Mouse (Mus musculus): ENCODE measurements around the gene Midn. TPM values are rescaled to one million over a fixed set of nuclear protein-coding genes. Genes with fewer than 3 reads are reported as not detected.

Gene Midn
- polyA plus RNA-seq, 1 experiment from 2014 or later, result 32.6 TPM

DNA sequence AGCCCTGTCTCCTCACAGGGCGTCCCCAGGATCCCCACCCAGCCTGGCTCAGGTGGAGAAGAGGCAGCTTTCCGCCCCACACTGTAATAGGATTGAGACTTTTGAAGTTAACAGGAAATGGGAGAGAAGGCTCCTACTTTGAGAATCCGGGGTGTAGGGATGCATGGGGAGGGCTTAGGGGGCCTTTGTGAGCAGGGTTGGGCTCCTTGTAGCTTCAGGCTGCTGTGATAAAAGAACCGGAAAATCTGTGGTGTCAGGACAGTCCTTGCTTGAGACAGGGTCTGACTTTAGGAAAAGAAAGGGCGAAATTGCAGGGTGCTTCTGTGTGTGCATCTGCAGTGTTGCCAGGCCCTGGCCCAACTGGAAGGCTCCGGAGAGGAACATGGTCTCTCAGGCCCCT is 52.4 kb downstream of the Midn start:
- 74% methylated on average over 6 of the region's 6 CpGs for WGBS
- no peak for ATAC-seq (ENCODE audit: insufficient read depth)
- Histone ChIP-seq H3K9me3 (ENCODE audit: low read depth, low read length) (no peaks in the 10 kb centered on the region), H3K36me3 (ENCODE audit: insufficient read depth) (no peaks in the 10 kb centered on the region), H3K4me3 (ENCODE audit: low read depth, low read length) (no peak overlapping the region), H3K9ac (no peak overlapping the region), H3K4me1 (ENCODE audit: insufficient read depth) (no peaks in the 10 kb centered on the region), H3K27ac (ENCODE audit: low read depth) (no peak overlapping the region), H3K4me2 (no peak overlapping the region), H3K27me3 (ENCODE audit: insufficient read depth, low read length) (no peaks in the 10 kb centered on the region)
- DNase-seq, result no peak
- TF ChIP-seq CTCF (IDR thresholded peaks at IDR 0.05; ENCODE audit: low read depth), result no peak

GRCm38 (mm10) chr10:80204055-80204454 is 56.0 kb downstream of the Midn start:
- TF ChIP-seq CTCF (IDR thresholded peaks at IDR 0.05; ENCODE audit: low read depth), result no peak
- no peak overlapping the region for H3K9ac ChIP-seq

DNA sequence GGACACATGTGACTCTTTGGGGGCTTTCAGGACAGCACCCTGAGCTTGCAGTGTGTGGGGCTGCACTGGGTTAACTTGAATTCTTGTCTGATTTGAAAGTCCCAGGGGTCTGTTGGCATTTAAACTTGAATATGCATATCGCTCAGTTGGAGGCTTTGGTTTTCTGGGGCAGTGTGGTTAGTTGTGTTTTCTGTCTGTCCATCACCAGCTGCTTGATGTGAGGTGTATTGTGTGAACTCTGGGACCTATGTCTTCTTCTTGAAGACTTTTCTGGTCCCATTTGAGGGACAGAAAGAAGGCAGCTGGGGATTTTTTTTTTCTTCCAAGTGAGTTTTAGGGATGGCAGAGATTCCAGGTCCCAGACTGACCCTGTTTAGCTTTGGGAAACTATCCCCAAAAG is 59.1 kb downstream of the Midn start:
- DNase-seq, result no peak
- no peaks in the 10 kb centered on the region for H3K27me3 ChIP-seq (ENCODE audit: insufficient read depth, low read length)
- H3K9ac ChIP-seq, result no peak overlapping the region
- no peak for ATAC-seq (ENCODE audit: insufficient read depth)
- H3K4me2 ChIP-seq, result no peak overlapping the region
- no peak overlapping the region for H3K27ac ChIP-seq (ENCODE audit: low read depth)
- no peak overlapping the region for H3K4me3 ChIP-seq (ENCODE audit: low read depth, low read length)
- no peak for TF ChIP-seq CTCF (IDR thresholded peaks at IDR 0.05; ENCODE audit: low read depth)
- WGBS, result 61% methylated on average over 1 of the region's 1 CpGs
- H3K4me1 ChIP-seq (ENCODE audit: insufficient read depth), result no peaks in the 10 kb centered on the region
- H3K9me3 ChIP-seq (ENCODE audit: low read depth, low read length), result no peaks in the 10 kb centered on the region
- H3K36me3 ChIP-seq (ENCODE audit: insufficient read depth), result no peaks in the 10 kb centered on the region

More at GRCm38 (mm10) chr10:80204055-80204454, 56.0 kb downstream of the Midn start:
- Histone ChIP-seq H3K27ac (ENCODE audit: low read depth) (no peak overlapping the region), H3K4me2 (no peak overlapping the region), H3K4me1 (ENCODE audit: insufficient read depth) (no peaks in the 10 kb centered on the region), H3K4me3 (ENCODE audit: low read depth, low read length) (no peak overlapping the region), H3K27me3 (ENCODE audit: insufficient read depth, low read length) (no peaks in the 10 kb centered on the region), H3K9me3 (ENCODE audit: low read depth, low read length) (no peaks in the 10 kb centered on the region), H3K36me3 (ENCODE audit: insufficient read depth) (no peaks in the 10 kb centered on the region)
- ATAC-seq (ENCODE audit: insufficient read depth) (no peak), DNase-seq (no peak)
- WGBS, result 19% methylated on average over 7 of the region's 7 CpGs

DNA sequence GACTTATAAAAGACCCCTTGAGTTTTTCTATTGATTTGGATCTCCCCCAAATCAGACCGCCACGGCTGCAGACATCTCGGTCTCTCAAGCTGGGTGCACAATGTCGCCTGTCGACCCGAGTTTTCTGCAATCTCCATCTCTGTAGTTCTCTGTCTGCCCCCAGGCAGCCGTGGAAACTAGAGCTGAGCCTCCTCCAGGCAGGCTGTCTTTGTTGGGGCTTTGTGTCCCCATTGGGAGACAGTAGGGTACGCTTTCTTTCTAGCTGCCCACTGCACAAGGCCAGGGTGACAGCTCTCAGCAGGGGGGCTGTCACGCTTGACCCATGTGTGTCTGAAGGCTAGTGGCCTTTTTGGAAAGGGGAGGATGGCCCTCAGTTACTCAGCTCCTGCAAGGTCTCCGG is 59.6 kb downstream of the Midn start:
- no peaks in the 10 kb centered on the region for H3K4me1 ChIP-seq (ENCODE audit: insufficient read depth)

More for the DNA sequence above, 59.6 kb downstream of the Midn start:
- no peaks in the 10 kb centered on the region for H3K9me3 ChIP-seq (ENCODE audit: low read depth, low read length)
- TF ChIP-seq CTCF (IDR thresholded peaks at IDR 0.05; ENCODE audit: low read depth), result no peak
- H3K27me3 ChIP-seq (ENCODE audit: insufficient read depth, low read length), result no peaks in the 10 kb centered on the region
- no peaks in the 10 kb centered on the region for H3K36me3 ChIP-seq (ENCODE audit: insufficient read depth)
- DNase-seq, result no peak
- no peak overlapping the region for H3K4me3 ChIP-seq (ENCODE audit: low read depth, low read length)
- no peak overlapping the region for H3K9ac ChIP-seq
- no peak overlapping the region for H3K4me2 ChIP-seq
- WGBS, result 70% methylated on average over 10 of the region's 10 CpGs
- no peak for ATAC-seq (ENCODE audit: insufficient read depth)
- H3K27ac ChIP-seq (ENCODE audit: low read depth), result no peak overlapping the region

Other genes with a start within 250 kb of the Midn start
- gene Med16, start 239.3 kb upstream of the Midn start, polyA plus RNA-seq (2014; fragmentation: Nextera tagmentation; extraction: Ambion mirVana), result 55.5 and 58.7 TPM in 2 replicates
- gene Gm26602, start 237.4 kb upstream of the Midn start, polyA plus RNA-seq (2014; fragmentation: Nextera tagmentation; extraction: Ambion mirVana), result 4.1 TPM in 1 of 2 replicates, not detected in the other
- 0.70 and 1.2 TPM in 2 replicates for gene Kiss1r, start 231.3 kb upstream of the Midn start, polyA plus RNA-seq (2014; fragmentation: Nextera tagmentation; extraction: Ambion mirVana)
- gene R3hdm4, start 227.1 kb upstream of the Midn start, polyA plus RNA-seq (2014; fragmentation: Nextera tagmentation; extraction: Ambion mirVana), result 127 and 132 TPM in 2 replicates
- 5.1 and 5.4 TPM in 2 replicates for gene Arid3a, start 221.2 kb upstream of the Midn start, polyA plus RNA-seq (2014; fragmentation: Nextera tagmentation; extraction: Ambion mirVana)
- 113 and 124 TPM in 2 replicates for gene Wdr18, start 188.1 kb upstream of the Midn start, polyA plus RNA-seq (2014; fragmentation: Nextera tagmentation; extraction: Ambion mirVana)
- gene Grin3b, start 177.6 kb upstream of the Midn start, polyA plus RNA-seq (2014; fragmentation: Nextera tagmentation; extraction: Ambion mirVana), result 0.30 and 0.41 TPM in 2 replicates
- gene Tmem259, start 163.9 kb upstream of the Midn start, polyA plus RNA-seq (2014; fragmentation: Nextera tagmentation; extraction: Ambion mirVana), result 19.3 and 23.4 TPM in 2 replicates
- 354 and 364 TPM in 2 replicates for gene Cnn2, start 159.7 kb upstream of the Midn start, polyA plus RNA-seq (2014; fragmentation: Nextera tagmentation; extraction: Ambion mirVana)
- 3.0 and 3.5 TPM in 2 replicates for gene Abca7, start 151.8 kb upstream of the Midn start, polyA plus RNA-seq (2014; fragmentation: Nextera tagmentation; extraction: Ambion mirVana)
- gene Arhgap45, start 131.6 kb upstream of the Midn start, polyA plus RNA-seq (2014; fragmentation: Nextera tagmentation; extraction: Ambion mirVana), result 11.2 and 13.2 TPM in 2 replicates
- gene Polr2e, start 108.5 kb upstream of the Midn start, polyA plus RNA-seq (2014; fragmentation: Nextera tagmentation; extraction: Ambion mirVana), result 240 and 258 TPM in 2 replicates
- gene Gpx4, start 101.1 kb upstream of the Midn start, polyA plus RNA-seq (2014; fragmentation: Nextera tagmentation; extraction: Ambion mirVana), result 471 and 474 TPM in 2 replicates
- gene Sbno2, start 42.7 kb upstream of the Midn start, polyA plus RNA-seq (2014; fragmentation: Nextera tagmentation; extraction: Ambion mirVana), result 13.9 and 16.3 TPM in 2 replicates
- 28.7 and 29.7 TPM in 2 replicates for gene Stk11, start 32.5 kb upstream of the Midn start, polyA plus RNA-seq (2014; fragmentation: Nextera tagmentation; extraction: Ambion mirVana)
- 493 and 529 TPM in 2 replicates for gene Atp5d, start 9.6 kb upstream of the Midn start, polyA plus RNA-seq (2014; fragmentation: Nextera tagmentation; extraction: Ambion mirVana)
- gene Cbarp, start 7.4 kb upstream of the Midn start, polyA plus RNA-seq (2014; fragmentation: Nextera tagmentation; extraction: Ambion mirVana), result 3.8 and 5.5 TPM in 2 replicates
- 71.8 and 71.9 TPM in 2 replicates for gene Cirbp, start 17.7 kb downstream of the Midn start, polyA plus RNA-seq (2014; fragmentation: Nextera tagmentation; extraction: Ambion mirVana)
- gene 1600002K03Rik, start 24.7 kb downstream of the Midn start, polyA plus RNA-seq (2014; fragmentation: Nextera tagmentation; extraction: Ambion mirVana), result 8.3 and 9.7 TPM in 2 replicates
- gene Efna2, start 31.2 kb downstream of the Midn start, polyA plus RNA-seq (2014; fragmentation: Nextera tagmentation; extraction: Ambion mirVana), result 19.6 and 22.7 TPM in 2 replicates
- 56.8 and 63.4 TPM in 2 replicates for gene Mum1, start 78.2 kb downstream of the Midn start, polyA plus RNA-seq (2014; fragmentation: Nextera tagmentation; extraction: Ambion mirVana)
- 318 and 319 TPM in 2 replicates for gene Ndufs7, start 100.8 kb downstream of the Midn start, polyA plus RNA-seq (2014; fragmentation: Nextera tagmentation; extraction: Ambion mirVana)
- 26.8 and 29.4 TPM in 2 replicates for gene Gamt, start 112.7 kb downstream of the Midn start, polyA plus RNA-seq (2014; fragmentation: Nextera tagmentation; extraction: Ambion mirVana)
- gene Dazap1, start 113.2 kb downstream of the Midn start, polyA plus RNA-seq (2014; fragmentation: Nextera tagmentation; extraction: Ambion mirVana), result 44.9 and 49.3 TPM in 2 replicates
- 1,192 and 1,202 TPM in 2 replicates for gene Rps15, start 144.2 kb downstream of the Midn start, polyA plus RNA-seq (2014; fragmentation: Nextera tagmentation; extraction: Ambion mirVana)
- gene Apc2, start 147.7 kb downstream of the Midn start, polyA plus RNA-seq (2014; fragmentation: Nextera tagmentation; extraction: Ambion mirVana), result 0.62 and 0.96 TPM in 2 replicates
- gene 2310011J03Rik, start 172.3 kb downstream of the Midn start, polyA plus RNA-seq (2014; fragmentation: Nextera tagmentation; extraction: Ambion mirVana), result 41.7 and 41.8 TPM in 2 replicates
- gene Pcsk4, start 181.2 kb downstream of the Midn start, polyA plus RNA-seq (2014; fragmentation: Nextera tagmentation; extraction: Ambion mirVana), result 3.8 and 4.2 TPM in 2 replicates
- 10.5 and 12.2 TPM in 2 replicates for gene Reep6, start 181.7 kb downstream of the Midn start, polyA plus RNA-seq (2014; fragmentation: Nextera tagmentation; extraction: Ambion mirVana)
- gene Adamtsl5, start 200.1 kb downstream of the Midn start, polyA plus RNA-seq (2014; fragmentation: Nextera tagmentation; extraction: Ambion mirVana), result 0.68 and 1.2 TPM in 2 replicates
- gene Plk5, start 208.2 kb downstream of the Midn start, polyA plus RNA-seq (2014; fragmentation: Nextera tagmentation; extraction: Ambion mirVana), result 0.61 and 0.77 TPM in 2 replicates
- 7.4 and 8.6 TPM in 2 replicates for gene Mex3d, start 239.4 kb downstream of the Midn start, polyA plus RNA-seq (2014; fragmentation: Nextera tagmentation; extraction: Ambion mirVana)